11 mouse cellular contexts compared by ENCODE assay signal in genomic region chr13:46533342-46534129, GRCm38 (mm10). TPM values are rescaled to one million over a fixed set of nuclear protein-coding genes. Genes with fewer than 3 reads are reported as not detected.
A peak's percentile ranks its signal among the peaks of the same experiment; 100 is the strongest.
DNase-seq lines count a peak whose midpoint lies in the region; ATAC-seq and TF ChIP-seq lines count a peak whose summit lies in the region.
"Had no signal": no experiment of that assay in that cellular context is flagged by ENCODE, and none has a peak within 500 bp of the region (broad histone marks: within the 10 kb centered on the region; RNA-seq: fewer than 3 reads in every experiment).

No protein-coding gene starts in this region.

- ATAC-seq in lung, embryonic 16.5 days (ENCODE audit: low read depth), result no peak

- peak overlapping the region; percentile 42 for H3K4me2 ChIP-seq in lung, embryonic 16.5 days (ENCODE audit: low read depth, low read length)

- no peaks in the 10 kb centered on the region for H3K27me3 ChIP-seq in heart, embryonic 10.5 days (ENCODE audit: insufficient read depth, poor library complexity, severe bottlenecking)
- no peaks in the 10 kb centered on the region for H3K27me3 ChIP-seq in lung, embryonic 16.5 days (ENCODE audit: control insufficient read depth, insufficient read depth, low read depth, low read length)
- no peaks in the 10 kb centered on the region for H3K27me3 ChIP-seq in limb, embryonic 10.5 days (ENCODE audit: low read depth, poor library complexity, severe bottlenecking)
- no peaks in the 10 kb centered on the region for H3K27me3 ChIP-seq in small intestine, adult 2 months (ENCODE audit: control insufficient read depth, insufficient read depth, low read length)

- H3K4me1 ChIP-seq in heart, embryonic 10.5 days, result peaks cover 42% of the 10 kb centered on the region
- peaks cover 5% of the 10 kb centered on the region for H3K4me1 ChIP-seq in lung, embryonic 16.5 days (replicated peaks; ENCODE audit: control insufficient read depth, insufficient read depth, low read length)
- peaks cover 17% of the 10 kb centered on the region for H3K4me1 ChIP-seq in limb, embryonic 10.5 days
- peaks cover 15% of the 10 kb centered on the region; the same call in 1 of the 2 replicates for H3K4me1 ChIP-seq in small intestine, adult 2 months (ENCODE audit: control insufficient read depth, insufficient read depth, insufficient read length, low read length)

- H3K4me3 ChIP-seq in heart, embryonic 10.5 days, result no peak overlapping the region
- peak overlapping the region; percentile 14; the same call in 1 of the 2 replicates for H3K4me3 ChIP-seq in lung, embryonic 16.5 days (ENCODE audit: low read length)
- no peak overlapping the region for H3K4me3 ChIP-seq in limb, embryonic 10.5 days
- H3K4me3 ChIP-seq in small intestine, adult 2 months (ENCODE audit: low read depth, low read length), result no peak overlapping the region

- WGBS in heart, embryonic 10.5 days, result 75% methylated on average over 10 of the region's 10 CpGs
- WGBS in lung, embryonic 16.5 days, result 31% methylated on average over 10 of the region's 10 CpGs
- WGBS in limb, embryonic 10.5 days, result 66% methylated on average over 10 of the region's 10 CpGs
- WGBS in small intestine, adult 2 months, result 26% methylated on average over 10 of the region's 10 CpGs

- intact Hi-C loops in heart, postnatal 25 days (cut with DNase I), result no loop called here

- TF ChIP-seq POLR2A in small intestine, adult 2 months (IDR thresholded peaks at IDR 0.05; ENCODE audit: low read depth, low read length), result no peak

- H3K36me3 ChIP-seq in heart, embryonic 10.5 days, result peaks cover 22% of the 10 kb centered on the region
- H3K36me3 ChIP-seq in lung, embryonic 16.5 days (ENCODE audit: control insufficient read depth, insufficient read depth, low read length), result no peaks in the 10 kb centered on the region
- H3K36me3 ChIP-seq in limb, embryonic 10.5 days, result no peaks in the 10 kb centered on the region
- no peaks in the 10 kb centered on the region for H3K36me3 ChIP-seq in small intestine, adult 2 months (ENCODE audit: control insufficient read depth, insufficient read depth, low read length)

- no peak for DNase-seq in heart, embryonic 10.5 days (ENCODE audit: low spot score)
- DNase-seq in heart, postnatal 25 days (ENCODE audit: low spot score), result no peak
- no peak for DNase-seq in lung, postnatal 14 days
- DNase-seq in limb, embryonic 10.5 days (ENCODE audit: low spot score), result no peak
- DNase-seq in adrenal gland, adult 18-20 months (ENCODE audit: low spot score in 2 of 2), result no peak
- no peak for DNase-seq in cerebellum, adult 18-20 months
- DNase-seq: adrenal gland, postnatal 14 days; cerebellum, adult 9-10 months had no signal

- H3K9ac ChIP-seq in lung, embryonic 16.5 days (ENCODE audit: low read length), result no peak overlapping the region

- TF ChIP-seq CTCF in small intestine, adult 2 months (IDR thresholded peaks at IDR 0.05; ENCODE audit: extremely low read depth, insufficient read length, insufficient replicate concordance, low read depth, low read length), result no peak

- H3K27ac ChIP-seq in heart, embryonic 10.5 days, result 0 out of 2 replicates have a peak overlapping the region, but pooled peaks have one; percentile 13
- peak overlapping the region; percentile 77 for H3K27ac ChIP-seq in lung, embryonic 16.5 days (ENCODE audit: low read length)
- H3K27ac ChIP-seq in limb, embryonic 10.5 days, result peak overlapping the region; percentile 14; the same call in 1 of the 2 replicates
- peak overlapping the region; percentile 4; the same call in 1 of the 2 replicates for H3K27ac ChIP-seq in small intestine, adult 2 months (ENCODE audit: insufficient read depth, low read depth, low read length)

- no peaks in the 10 kb centered on the region for H3K9me3 ChIP-seq in heart, embryonic 10.5 days
- H3K9me3 ChIP-seq in lung, embryonic 16.5 days (ENCODE audit: control insufficient read depth, low read length), result no peaks in the 10 kb centered on the region
- H3K9me3 ChIP-seq in limb, embryonic 10.5 days (replicated peaks), result no peaks in the 10 kb centered on the region

RNA-seq across cellular contexts. Expression of gene Cap2, which starts 31.9 kb away (rescaled TPM):
- polyA plus RNA-seq in heart, embryonic 10.5 days (2016; fragmentation: Nextera tagmentation; extraction: Ambion mirVana), result 101 and 175 TPM in 2 replicates
- 100 to 1,000 TPM; 133 to 155 TPM for total RNA-seq in heart, postnatal 25 days (2021)
- 9.0 and 11.8 TPM in 2 replicates for polyA plus RNA-seq in lung, embryonic 16.5 days (2015; fragmentation: Nextera tagmentation; extraction: Ambion mirVana)
- 4.2 and 6.7 TPM in 2 replicates for polyA plus RNA-seq in limb, embryonic 10.5 days (2016; fragmentation: Nextera tagmentation; extraction: Ambion mirVana)
- polyA plus RNA-seq in small intestine, adult 2 months (2012; rRNA removed), result 6.2 and 8.8 TPM in 2 replicates
- 1 to 10 TPM; 5.1 to 5.6 TPM for total RNA-seq in adrenal gland, adult 18-20 months (2021)
- total RNA-seq: granulocyte monocyte progenitor cell, adult 5-6 weeks had no signal

Comparison
In these comparisons a context has a peak if more than half of its experiments do, and no peak if none do; other contexts are left out.
1. H3K27ac ChIP-seq: peak in every context shown above with its lines; median percentile 77 in lung, embryonic 16.5 days; 14 in limb, embryonic 10.5 days; 13 in heart, embryonic 10.5 days; 4 in small intestine, adult 2 months.